Mouse (Mus musculus) duodenum, adult 2 months (tissue): ENCODE results near the gene Parvg. TPM values are rescaled to one million over a fixed set of nuclear protein-coding genes. Genes with fewer than 3 reads are reported as not detected.

ENCODE experiments used
- polyA plus RNA-seq: library from polyadenylated mRNA; depleted of rRNA; stranded (reverse); fragments of >200 nt; gene quantifications from 2 replicates; pipeline ENCODE4 v1.2.3, GENCODE M21; 2012; ENCODE audit warnings: low replicate concordance; rRNA removed

Parvg gene
- polyA plus RNA-seq, result 1.3 and 3.2 TPM in 2 replicates

DNA sequence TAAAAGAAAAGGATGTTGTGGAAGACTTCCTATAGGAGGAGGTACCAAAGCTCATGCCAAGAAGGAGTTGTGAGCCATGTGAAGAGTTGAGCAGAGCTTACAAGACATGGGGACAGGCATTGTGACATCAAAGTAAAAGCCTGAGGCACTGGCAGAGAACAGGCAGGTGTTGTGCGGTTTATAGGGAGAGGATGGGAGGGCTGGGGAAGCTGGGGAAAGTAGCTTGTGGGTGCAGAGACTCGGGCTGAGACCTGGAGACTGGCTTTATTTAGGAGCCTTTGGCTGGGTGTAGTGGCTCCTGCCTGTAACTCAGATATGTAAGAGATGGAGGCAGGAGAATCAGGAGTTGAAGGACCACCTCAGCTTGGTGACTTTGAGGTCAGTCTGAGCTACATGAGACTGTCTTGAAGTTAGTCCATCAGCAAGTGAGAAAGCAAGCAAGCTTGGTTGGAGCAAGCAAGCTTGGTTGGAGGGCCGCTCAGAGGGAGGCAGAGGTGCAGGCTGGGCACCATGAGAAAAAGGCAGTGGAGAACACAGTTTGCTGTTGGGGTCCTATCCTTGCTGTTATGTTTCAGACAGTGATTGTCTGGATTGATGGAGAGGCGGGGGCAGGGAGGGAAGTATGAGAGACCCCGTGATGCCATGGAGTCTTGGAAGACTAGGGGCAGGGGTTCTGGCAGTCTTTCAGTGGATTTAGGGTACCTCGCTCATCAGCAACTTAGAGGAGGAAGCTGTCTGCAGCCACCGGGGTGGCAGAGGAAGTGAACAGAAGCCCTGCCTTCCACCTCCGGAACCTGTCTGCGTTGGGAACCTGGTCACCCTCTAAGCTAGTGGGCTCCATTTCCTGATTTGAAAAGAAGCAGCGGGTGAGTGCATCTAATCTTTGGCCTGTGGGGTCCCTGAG is at the start of gene Parvg:
TSS of gene Parvg (plus strand) at position 61 of the 904 bp plus-strand sequence.

Other genes with a start within 250 kb of the Parvg start
- gene Sult4a1, start 218.3 kb upstream of the Parvg start, polyA plus RNA-seq, result 1.5 and 2.0 TPM in 2 replicates
- not detected in 2 replicates for gene Pnpla5, start 200.9 kb upstream of the Parvg start, polyA plus RNA-seq
- gene Pnpla3, start 156.2 kb upstream of the Parvg start, polyA plus RNA-seq, result 1.9 and 8.7 TPM in 2 replicates
- gene Samm50, start 131.8 kb upstream of the Parvg start, polyA plus RNA-seq, result 12.4 and 16.6 TPM in 2 replicates
- gene Parvb, start 92.0 kb upstream of the Parvg start, polyA plus RNA-seq, result 1.8 and 2.1 TPM in 2 replicates
- gene Shisal1, start 123.1 kb downstream of the Parvg start, polyA plus RNA-seq, result 3.6 and 10.1 TPM in 2 replicates
- gene Rtl6, start 233.8 kb downstream of the Parvg start, polyA plus RNA-seq, result 1.1 and 1.9 TPM in 2 replicates